Mouse (Mus musculus) spleen, postnatal 0 days (tissue): ENCODE results near the gene Rsph1. TPM values are rescaled to one million over a fixed set of nuclear protein-coding genes. Genes with fewer than 3 reads are reported as not detected.

ENCODE experiments used
- polyA plus RNA-seq: library from polyadenylated mRNA; unstranded; fragments of >200 nt; fragmentation: Nextera tagmentation; extraction: Ambion mirVana; gene quantifications from 2 replicates; pipeline ENCODE4 v1.2.1, GENCODE M21; 2015

Gene Rsph1
- 0.79 and 1.2 TPM in 2 replicates for polyA plus RNA-seq

DNA sequence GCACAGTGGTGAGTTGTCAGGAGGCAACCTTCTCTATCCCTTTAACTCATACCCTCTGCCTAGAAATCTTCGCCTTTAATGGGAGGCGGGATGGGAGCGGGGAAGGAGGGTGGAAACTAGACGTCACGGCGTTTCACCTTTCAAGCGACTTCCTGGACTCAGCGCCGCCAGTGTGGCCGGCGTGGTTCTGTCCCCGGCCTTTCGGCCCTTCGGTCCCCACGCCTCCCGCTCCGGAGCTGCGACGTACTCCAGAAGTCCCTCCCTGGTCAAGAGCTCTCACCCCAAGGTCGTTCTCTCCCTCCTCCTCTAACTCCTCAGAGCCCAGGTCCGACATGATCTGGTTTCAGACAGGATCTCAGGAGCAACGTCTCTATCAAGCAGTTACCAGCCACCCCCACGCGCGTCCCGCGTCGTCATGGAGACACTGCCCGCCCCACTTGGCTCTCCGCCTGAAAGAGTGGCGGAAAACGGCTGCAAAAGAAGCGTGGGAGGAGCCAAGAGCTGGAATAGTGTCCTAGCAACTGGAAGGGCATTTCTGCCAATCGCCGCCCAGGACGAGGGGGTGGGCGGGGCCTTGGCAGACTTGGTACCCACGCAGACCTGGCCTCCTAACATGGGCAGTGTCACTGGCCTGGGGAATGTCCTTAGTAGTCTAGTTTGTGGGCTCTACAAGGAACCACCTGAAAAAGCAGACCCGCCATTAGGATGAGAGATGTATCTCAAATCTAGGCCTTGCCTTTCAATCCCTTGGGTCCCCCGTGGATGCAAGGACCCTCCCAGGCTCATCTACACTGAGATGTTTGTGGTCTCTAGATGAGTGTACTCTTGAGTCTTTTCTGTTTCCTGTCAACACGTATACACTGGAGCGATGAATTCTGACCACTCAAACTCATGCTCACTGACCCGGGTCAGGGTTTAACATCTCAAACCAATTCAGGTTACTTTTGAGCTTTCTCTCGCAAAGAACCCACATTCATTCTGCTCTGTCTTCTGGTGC lies at the start of gene Rsph1:
Gene Rsph1 (minus strand): TSS at position 462 of the 997 bp plus-strand sequence.

DNA sequence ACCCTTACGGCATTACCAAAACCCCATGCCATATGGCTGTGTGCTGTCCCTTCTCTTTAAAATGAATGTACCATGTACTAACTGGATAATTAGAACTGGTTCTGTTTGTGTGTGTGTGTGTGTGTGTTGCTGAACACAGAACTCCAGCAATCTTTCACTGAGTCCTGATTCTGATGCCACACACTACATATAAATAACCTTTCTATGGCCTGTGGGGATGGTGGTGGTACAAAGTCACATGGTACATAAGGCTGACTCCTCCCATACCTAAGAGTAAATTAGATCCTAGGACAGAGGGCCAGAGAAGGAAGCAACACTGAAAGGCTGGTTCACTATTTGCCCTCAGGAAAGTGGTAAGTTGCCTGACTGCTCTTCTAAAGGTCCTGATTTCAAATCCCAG lies 9.3 kb upstream of the Rsph1 start, which contains the start of gene Slc37a1:
Gene Slc37a1 (plus strand): TSS at position 301 of the 400 bp plus-strand sequence.

DNA sequence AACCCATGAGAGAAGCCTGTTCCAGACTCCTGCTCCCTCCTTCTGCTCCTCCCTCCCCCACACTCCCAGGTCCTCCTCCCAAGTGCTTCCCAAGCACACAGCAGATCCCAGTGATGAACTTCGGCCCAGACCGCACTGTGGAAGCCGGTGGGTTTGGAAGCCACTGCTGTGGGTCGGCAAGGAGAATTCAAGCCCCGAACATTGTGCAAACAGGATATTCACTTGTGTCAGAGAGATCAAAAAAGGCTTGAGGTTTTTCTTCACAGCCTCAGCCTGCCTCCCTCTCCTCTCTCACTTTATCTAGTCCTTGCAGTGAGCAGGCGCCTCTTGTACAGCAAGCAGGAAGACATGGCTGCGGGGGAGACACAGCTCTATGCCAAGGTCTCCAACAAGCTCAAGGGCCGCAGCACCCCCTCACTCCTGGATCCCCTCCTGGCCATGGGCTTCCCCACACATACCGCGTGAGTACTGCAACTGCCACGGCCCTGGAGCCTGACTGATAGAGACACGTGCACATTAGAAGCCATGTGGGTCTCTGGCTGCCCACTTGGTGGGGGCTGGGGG lies 69.3 kb downstream of the Rsph1 start, which contains the start of gene Ubash3a:
Gene Ubash3a (plus strand): TSS at position 103 of the 564 bp plus-strand sequence.

Other genes starting within 250 kb of the Rsph1 start
- 9.7 and 13.9 TPM in 2 replicates for gene Abcg1, start 219.7 kb downstream of the Rsph1 start, polyA plus RNA-seq
- 0.91 TPM in 1 of 2 replicates, not detected in the other for gene Tff3, start 147.7 kb downstream of the Rsph1 start, polyA plus RNA-seq
- 0.47 and 1.6 TPM in 2 replicates for gene Tff2, start 133.1 kb downstream of the Rsph1 start, polyA plus RNA-seq
- gene Tff1, start 112.1 kb downstream of the Rsph1 start, polyA plus RNA-seq = 0.54 and 0.72 TPM in 2 replicates
- gene Tmprss3, start 78.4 kb downstream of the Rsph1 start, polyA plus RNA-seq = 0.32 and 0.57 TPM in 2 replicates
- gene Ubash3a, start 69.5 kb downstream of the Rsph1 start, polyA plus RNA-seq = 12.5 and 13.6 TPM in 2 replicates
- 3.1 and 3.7 TPM in 2 replicates for gene Slc37a1, start 9.4 kb upstream of the Rsph1 start, polyA plus RNA-seq
- 1.8 and 3.4 TPM in 2 replicates for gene Pde9a, start 108.8 kb upstream of the Rsph1 start, polyA plus RNA-seq
- 21.5 and 22.7 TPM in 2 replicates for gene Wdr4, start 242.6 kb upstream of the Rsph1 start, polyA plus RNA-seq
- gene Ndufv3, start 242.7 kb upstream of the Rsph1 start, polyA plus RNA-seq = 172 and 189 TPM in 2 replicates